ENCODE assay signal across 13 mouse cellular contexts in the genomic region with DNA sequence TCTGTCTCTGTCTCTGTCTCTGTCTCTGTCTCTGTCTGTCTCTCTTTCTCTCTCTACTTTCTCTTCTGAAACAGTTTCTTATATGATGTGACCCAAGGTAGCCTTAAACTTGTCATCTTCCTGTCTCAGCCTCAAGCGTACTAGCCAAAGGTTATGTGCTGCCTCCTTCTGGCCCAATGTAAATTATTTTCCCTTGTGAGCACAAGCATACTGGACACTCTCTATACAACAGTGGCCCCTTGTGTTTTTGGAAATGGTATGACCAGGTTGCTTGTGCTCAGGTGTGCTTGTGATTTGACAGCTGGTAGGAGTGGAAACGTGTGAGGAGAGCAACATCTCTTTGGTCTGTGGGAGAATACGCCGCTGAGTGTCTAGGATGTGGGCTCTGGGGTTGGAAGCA. TPM values are rescaled to one million over a fixed set of nuclear protein-coding genes. Genes with fewer than 3 reads are reported as not detected.
DNase-seq lines count a peak whose midpoint lies in the region; ATAC-seq and TF ChIP-seq lines count a peak whose summit lies in the region.
"Had no signal": no experiment of that assay in that cellular context is flagged by ENCODE, and none has a peak within 500 bp of the region (broad histone marks: within the 10 kb centered on the region; RNA-seq: fewer than 3 reads in every experiment).

No protein-coding gene starts in this region.

- in situ Hi-C loops in CH12.LX (cut with MboI; ENCODE audit: low pct_ligation_motif_present, low pct_unique_long_range_greater_than_20kb, low sequenced_read_pairs): no loop called here

- no peaks in the 10 kb centered on the region for H3K27me3 ChIP-seq in liver, postnatal 0 days (ENCODE audit: insufficient read depth, low read length)
- H3K27me3 ChIP-seq in liver, embryonic 12.5 days (replicated peaks): no peaks in the 10 kb centered on the region
- H3K27me3 ChIP-seq in CH12.LX (replicated peaks): no peaks in the 10 kb centered on the region
- no peaks in the 10 kb centered on the region for H3K27me3 ChIP-seq in intestine, embryonic 15.5 days (replicated peaks)

- H3K27ac ChIP-seq in liver, postnatal 0 days (ENCODE audit: low read depth): no peak overlapping the region
- H3K27ac ChIP-seq in liver, embryonic 12.5 days: no peak overlapping the region
- H3K27ac ChIP-seq in CH12.LX (ENCODE audit: insufficient read depth, low read depth): peak overlapping the region; percentile 1; the same call in 1 of the 2 replicates
- H3K27ac ChIP-seq in intestine, embryonic 15.5 days: no peak overlapping the region

- no peak for TF ChIP-seq EP300 in liver, postnatal 0 days (IDR thresholded peaks at IDR 0.05; ENCODE audit: low read depth)
- TF ChIP-seq EP300 in CH12.LX (IDR thresholded peaks at IDR 0.05; ENCODE audit: low read length): no peak

- H3K79me2 ChIP-seq in CH12.LX (replicated peaks; ENCODE audit: control insufficient read depth, extremely low read depth, insufficient read depth, poor library complexity, severe bottlenecking): peaks cover 4% of the 10 kb centered on the region

- no peaks in the 10 kb centered on the region for H3K9me3 ChIP-seq in liver, postnatal 0 days (ENCODE audit: low read length)
- no peaks in the 10 kb centered on the region for H3K9me3 ChIP-seq in liver, embryonic 12.5 days (replicated peaks)
- H3K9me3 ChIP-seq in CH12.LX (replicated peaks; ENCODE audit: low read length): peaks cover 51% of the 10 kb centered on the region
- H3K9me3 ChIP-seq in intestine, embryonic 15.5 days: no peaks in the 10 kb centered on the region

- no peaks in the 10 kb centered on the region for H3K36me3 ChIP-seq in liver, postnatal 0 days (replicated peaks; ENCODE audit: insufficient read depth, low read length)
- H3K36me3 ChIP-seq in liver, embryonic 12.5 days: no peaks in the 10 kb centered on the region
- H3K36me3 ChIP-seq in CH12.LX (replicated peaks in 1 of 2; ENCODE audit: control insufficient read depth in 1 of 2, insufficient read depth in 1 of 2, low read length in 1 of 2): peaks cover 48 to 57% of the 10 kb centered on the region in 2 experiments
- no peaks in the 10 kb centered on the region for H3K36me3 ChIP-seq in intestine, embryonic 15.5 days

- dilution Hi-C loops in CH12.LX (cut with MboI; ENCODE audit: extremely low pct_ligation_motif_present, extremely low pct_unique_long_range_greater_than_20kb, low sequenced_read_pairs): no loop called here

- peak; percentile 64 for DNase-seq in CD4-positive, CD25-positive, alpha-beta regulatory T cell, adult 2 months (ENCODE audit: low read depth, low spot score)
- DNase-seq in liver, postnatal 0 days: no peak
- DNase-seq in CH12.LX (ENCODE audit: extremely low read depth): peak; percentile 49
- peak; percentile 77 for DNase-seq in induced T-regulatory cell, adult 2 months (ENCODE audit: low read depth)
- DNase-seq in cerebellum, postnatal 4 days (ENCODE audit: low spot score in 2 of 2): no peak
- DNase-seq: heart, adult 18-20 months; kidney, postnatal 4 days; right cerebral cortex, adult 18-20 months had no signal

- peak; percentile 63 for TF ChIP-seq CTCF in liver, postnatal 0 days (IDR thresholded peaks at IDR 0.05; ENCODE audit: low read depth)
- TF ChIP-seq CTCF in CH12.LX (conservative IDR thresholded peaks at IDR 0.05 in 1 of 2, IDR thresholded peaks at IDR 0.05 in 1 of 2; ENCODE audit: low read depth in 2 of 2, low read length in 2 of 2): peak in 1 of 2 experiments; percentile 89; a peak in 2 of 4 replicates

- no peak overlapping the region for H3K4me3 ChIP-seq in liver, postnatal 0 days (ENCODE audit: low read depth, low read length)
- H3K4me3 ChIP-seq in liver, embryonic 12.5 days: no peak overlapping the region
- H3K4me3 ChIP-seq in CH12.LX (replicated peaks in 1 of 3; ENCODE audit: low read depth in 2 of 3, low read length in 2 of 3, poor library complexity in 1 of 3): no peak overlapping the region
- H3K4me3 ChIP-seq in intestine, embryonic 15.5 days (replicated peaks): no peak overlapping the region
- H3K4me3 ChIP-seq: myocyte had no signal

- H3K4me1 ChIP-seq in liver, postnatal 0 days (ENCODE audit: insufficient read depth): peaks cover 5% of the 10 kb centered on the region; the same call in 1 of the 2 replicates
- H3K4me1 ChIP-seq in liver, embryonic 12.5 days: no peaks in the 10 kb centered on the region
- H3K4me1 ChIP-seq in CH12.LX (ENCODE audit: control insufficient read depth in 1 of 2, insufficient read depth in 2 of 2): peaks cover 5 to 21% of the 10 kb centered on the region in 2 experiments
- H3K4me1 ChIP-seq in intestine, embryonic 15.5 days (replicated peaks): no peaks in the 10 kb centered on the region

- peak; percentile 76 for TF ChIP-seq RAD21 in CH12.LX (IDR thresholded peaks at IDR 0.05; ENCODE audit: low read depth, low read length)

- no peak for TF ChIP-seq POLR2A in CH12.LX (IDR thresholded peaks at IDR 0.05; ENCODE audit: low read depth, low read length)

- no peak overlapping the region for H3K4me2 ChIP-seq in liver, postnatal 0 days (ENCODE audit: low read depth, low read length)
- no peak overlapping the region for H3K4me2 ChIP-seq in liver, embryonic 12.5 days
- H3K4me2 ChIP-seq in CH12.LX (ENCODE audit: insufficient read depth, low read depth, poor library complexity, severe bottlenecking): no peak overlapping the region
- no peak overlapping the region for H3K4me2 ChIP-seq in intestine, embryonic 15.5 days (replicated peaks)

- ATAC-seq in CD4-positive, CD25-positive, alpha-beta regulatory T cell, adult 4 months: no peak
- ATAC-seq in liver, postnatal 0 days: no peak
- ATAC-seq in liver, embryonic 12.5 days: no peak
- no peak for ATAC-seq in intestine, embryonic 15.5 days
- ATAC-seq: forebrain, embryonic 14.5 days had no signal

- no peak overlapping the region for H3K9ac ChIP-seq in liver, postnatal 0 days (replicated peaks)
- H3K9ac ChIP-seq in liver, embryonic 12.5 days: no peak overlapping the region
- no peak overlapping the region for H3K9ac ChIP-seq in CH12.LX (ENCODE audit: insufficient read depth, low read depth)
- H3K9ac ChIP-seq in intestine, embryonic 15.5 days: no peak overlapping the region

- WGBS in liver, postnatal 0 days (ENCODE audit: insufficient replicate concordance): 63% methylated on average over 4 of the region's 4 CpGs
- 68% methylated on average over 4 of the region's 4 CpGs for WGBS in liver, embryonic 12.5 days (ENCODE audit: insufficient replicate concordance)
- WGBS in intestine, embryonic 15.5 days: 87% methylated on average over 4 of the region's 4 CpGs

TF ChIP-seq in CH12.LX, 34 proteins besides CTCF, POLR2A, EP300 and RAD21:
- no peak for TF ChIP-seq NRF1 (IDR thresholded peaks at IDR 0.05; ENCODE audit: low read depth, low read length)
- no peak for TF ChIP-seq CHD2 (IDR thresholded peaks at IDR 0.05; ENCODE audit: low read length)
- TF ChIP-seq SMC3 (IDR thresholded peaks at IDR 0.05; ENCODE audit: low read depth, low read length): peak; percentile 70
- TF ChIP-seq IRF4 (IDR thresholded peaks at IDR 0.05; ENCODE audit: low read depth, low read length): no peak
- no peak for TF ChIP-seq HCFC1 (IDR thresholded peaks at IDR 0.05; ENCODE audit: low read depth, low read length)
- TF ChIP-seq ZMIZ1 (IDR thresholded peaks at IDR 0.05; ENCODE audit: low read depth, low read length): no peak
- no peak for TF ChIP-seq MAX (IDR thresholded peaks at IDR 0.05; ENCODE audit: low read length)

RNA-seq across cellular contexts. Expression of a gene that starts 42.6 kb away (rescaled TPM):
- polyA plus RNA-seq in CD4-positive, CD25-positive, alpha-beta regulatory T cell, adult 4 months (2017; shearing (Covaris generic)): 10 to 100 TPM; 19.2 to 31.1 TPM
- 4.1 and 4.7 TPM in 2 replicates for polyA plus RNA-seq in liver, postnatal 0 days (2015; fragmentation: Nextera tagmentation; extraction: Ambion mirVana)
- 6.2 and 7.0 TPM in 2 replicates for polyA plus RNA-seq in liver, embryonic 12.5 days (2016; fragmentation: Nextera tagmentation; extraction: Ambion mirVana)
- total RNA-seq in CH12.LX (2012; rRNA removed): 32.1 and 37.6 TPM in 2 replicates
- total RNA-seq in CH12.LX (2014; rRNA removed): 53.9 and 61.0 TPM in 2 replicates
- polyA plus RNA-seq in CH12.LX (2012; ENCODE audit: insufficient read length, low read depth): 61.8 and 67.6 TPM in 2 replicates
- 12.3 and 12.9 TPM in 2 replicates for polyA plus RNA-seq in intestine, embryonic 15.5 days (2015; fragmentation: Nextera tagmentation; extraction: Ambion mirVana)

Comparison
In these comparisons a context has a peak if more than half of its experiments do, and no peak if none do; other contexts are left out.
1. DNase-seq: peak in CD4-positive, CD25-positive, alpha-beta regulatory T cell, adult 2 months (single experiment), CH12.LX (single experiment) and induced T-regulatory cell, adult 2 months (single experiment); none in liver, postnatal 0 days (single experiment) and cerebellum, postnatal 4 days (0 of 2).